Mouse (Mus musculus): ENCODE measurements around the gene Fos.

GRCm38 (mm10) chr12:85436021-85436621 lies 37.6 kb upstream of the Fos start:
- TF ChIP-seq CTCF (IDR thresholded peaks at IDR 0.05; ENCODE audit: low read depth) (no peak), EP300 (optimal IDR thresholded peaks at IDR 0.05) (peak; percentile 39)
